Mouse (Mus musculus) spleen, adult 18-20 months (tissue): ENCODE measurements around the gene Pde7b.

Source experiments
- DNase-seq, 2 experiments: peaks; one replicate each; pipeline ENCODE4 v3.0.0; 2022; ENCODE audit warnings: mixed read lengths in 2 of 2

Pde7b gene

GRCm38 (mm10) chr10:20633085-20633415 lies 91.8 kb downstream of the Pde7b start:
- no peak for DNase-seq

- no peak for DNase-seq
Observed at GRCm38 (mm10) chr10:20632256-20633084, 92.4 kb downstream of the Pde7b start.

GRCm38 (mm10) chr10:20630122-20630521 lies 94.8 kb downstream of the Pde7b start:
- no peak for DNase-seq

DNA sequence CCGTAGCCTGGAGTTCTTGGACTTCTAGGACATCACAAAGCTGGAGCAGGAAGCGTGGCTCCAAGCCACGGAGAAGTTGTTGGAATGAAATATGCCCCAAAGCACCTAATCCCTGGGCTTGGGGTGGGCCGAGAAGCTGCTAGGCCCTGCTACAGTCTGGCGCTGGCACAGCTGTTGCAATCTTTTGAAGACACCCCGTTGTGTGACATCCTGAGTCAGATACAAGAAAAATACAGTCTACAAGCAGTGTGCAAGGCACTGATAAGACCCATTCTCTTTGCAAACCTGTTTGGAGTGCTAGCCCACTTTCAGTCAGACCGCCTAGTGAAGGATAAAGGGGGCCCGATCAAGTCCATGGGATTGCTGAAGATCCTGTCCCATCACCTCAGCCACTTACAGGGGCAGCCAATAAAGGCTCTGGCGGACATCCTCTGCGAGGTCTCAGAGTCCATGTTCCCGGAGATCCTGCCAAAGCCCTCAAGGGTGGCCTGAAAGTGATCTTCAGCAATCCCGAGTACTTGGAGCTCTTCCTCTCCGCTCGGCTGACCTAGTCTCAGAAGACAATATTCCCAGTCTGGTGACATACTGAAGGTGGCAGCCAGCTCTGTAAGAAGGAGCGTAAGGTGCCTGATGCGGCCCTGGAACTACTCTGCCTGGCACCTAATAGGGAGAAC lies 99.0 kb downstream of the Pde7b start:
- DNase-seq, result no peak

- no peak for DNase-seq
Observed at GRCm38 (mm10) chr10:20621661-20622454, 103.0 kb downstream of the Pde7b start.

DNA sequence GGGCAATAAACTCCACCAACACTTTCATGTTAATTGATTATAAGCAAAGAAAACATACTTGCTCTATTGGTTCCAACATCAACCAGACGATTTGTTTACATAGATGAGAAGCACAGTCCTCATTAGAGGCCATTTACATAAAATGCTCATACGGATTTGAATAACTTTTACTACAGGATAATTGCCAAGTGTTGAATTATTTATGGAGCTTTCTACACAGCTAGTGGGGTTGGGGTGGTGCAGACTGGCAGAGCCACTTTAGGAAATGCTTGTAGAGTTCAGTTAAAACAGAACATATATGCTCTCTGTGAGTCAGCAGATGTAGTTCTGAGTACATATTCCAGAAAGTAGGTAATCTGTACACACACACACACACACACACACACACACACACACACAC lies 118.9 kb downstream of the Pde7b start:
- DNase-seq, result no peak

- DNase-seq, result no peak
Observed at GRCm38 (mm10) chr10:20595107-20595810, 129.6 kb downstream of the Pde7b start.

GRCm38 (mm10) chr10:20594015-20594414 lies 130.9 kb downstream of the Pde7b start:
- no peak for DNase-seq

- DNase-seq, result no peak
Observed at GRCm38 (mm10) chr10:20590100-20590499, 134.8 kb downstream of the Pde7b start.

DNA sequence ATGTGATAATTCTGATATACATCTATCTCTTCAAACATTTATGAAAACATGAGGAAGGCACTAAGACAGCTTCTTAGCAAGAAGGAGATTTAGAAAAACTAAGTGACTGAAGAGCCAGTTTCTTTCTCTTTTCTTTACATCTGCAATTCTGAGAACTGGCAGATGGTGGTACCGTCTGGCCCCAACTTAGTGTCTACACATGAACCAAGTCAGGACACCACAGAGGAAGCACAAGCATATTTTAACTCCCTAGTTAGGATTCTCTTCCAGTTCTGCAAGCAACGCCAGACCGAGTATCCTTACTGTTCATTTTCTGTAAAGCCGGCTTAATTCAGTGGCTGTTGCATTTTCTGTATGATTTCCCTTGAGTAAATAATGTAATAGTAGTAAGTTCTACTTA lies 138.9 kb downstream of the Pde7b start:
- DNase-seq, result no peak

- no peak for DNase-seq
Observed at GRCm38 (mm10) chr10:20575002-20575401, 149.9 kb downstream of the Pde7b start.

- DNase-seq, result no peak
Observed at GRCm38 (mm10) chr10:20574414-20574813, 150.5 kb downstream of the Pde7b start.

DNA sequence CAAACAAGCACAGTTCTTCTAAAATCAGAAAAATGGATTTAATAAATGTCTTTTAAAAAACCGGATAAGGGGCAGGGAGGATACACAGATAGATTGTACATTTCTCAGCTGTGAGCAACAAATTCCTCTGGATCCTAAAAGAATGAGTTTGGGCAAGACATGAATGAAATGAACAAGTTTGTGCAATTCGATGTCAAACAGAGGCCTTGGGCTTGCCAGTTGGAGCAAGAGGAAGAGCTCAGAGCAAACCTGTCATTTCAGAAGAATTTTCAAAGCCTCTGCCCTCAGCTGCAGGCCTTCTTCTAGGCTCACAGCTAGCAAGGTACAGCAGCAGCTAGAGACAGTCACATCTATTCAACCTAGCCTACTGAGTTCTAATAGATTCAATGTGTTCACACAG lies 153.4 kb downstream of the Pde7b start:
- no peak for DNase-seq

DNA sequence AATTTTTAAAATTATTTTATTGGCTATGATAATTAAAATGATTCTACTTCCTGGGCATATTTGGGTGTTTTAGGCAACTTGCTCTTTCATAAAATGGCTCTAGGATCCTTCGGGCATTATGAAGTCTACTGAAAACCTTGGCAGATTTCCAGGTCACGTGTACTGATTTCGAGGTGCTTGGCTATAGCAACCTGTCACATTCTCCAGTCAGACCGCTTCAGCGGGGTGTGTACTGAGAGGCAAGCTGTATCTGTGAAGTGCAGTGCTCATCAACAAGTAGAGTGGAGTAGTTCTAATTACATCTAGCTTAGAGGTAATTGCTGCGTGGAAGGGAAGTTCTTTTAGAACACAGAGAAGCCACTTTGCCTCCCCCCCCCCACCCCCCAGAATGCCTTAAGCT lies 156.2 kb downstream of the Pde7b start:
- no peak for DNase-seq

DNA sequence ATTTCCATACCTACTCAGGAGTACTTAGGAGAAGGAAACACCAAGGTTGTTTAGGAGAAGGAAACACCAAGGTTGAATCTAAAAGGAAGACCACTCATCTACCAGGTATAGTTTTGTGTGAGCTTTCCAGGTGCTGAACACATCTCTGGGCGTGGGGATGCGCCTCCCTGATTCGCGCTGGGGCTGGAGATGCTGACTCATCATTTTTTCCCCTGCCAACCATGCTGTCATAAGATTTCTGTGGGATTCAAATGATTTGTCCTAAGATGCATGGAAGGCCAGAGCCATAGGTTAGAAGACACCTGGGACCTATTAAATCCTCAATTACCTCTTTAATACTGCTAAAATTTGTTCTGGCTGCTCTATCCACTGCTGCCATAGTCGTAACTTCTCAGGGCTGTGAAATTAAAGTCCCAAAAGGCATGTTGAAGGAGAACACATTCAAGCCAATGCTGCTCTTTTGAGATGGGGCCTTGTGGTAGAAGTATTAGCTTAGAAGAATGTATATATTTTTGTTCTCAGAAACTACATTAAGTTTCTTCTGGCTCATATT lies 157.1 kb downstream of the Pde7b start:
- DNase-seq, result no peak

DNA sequence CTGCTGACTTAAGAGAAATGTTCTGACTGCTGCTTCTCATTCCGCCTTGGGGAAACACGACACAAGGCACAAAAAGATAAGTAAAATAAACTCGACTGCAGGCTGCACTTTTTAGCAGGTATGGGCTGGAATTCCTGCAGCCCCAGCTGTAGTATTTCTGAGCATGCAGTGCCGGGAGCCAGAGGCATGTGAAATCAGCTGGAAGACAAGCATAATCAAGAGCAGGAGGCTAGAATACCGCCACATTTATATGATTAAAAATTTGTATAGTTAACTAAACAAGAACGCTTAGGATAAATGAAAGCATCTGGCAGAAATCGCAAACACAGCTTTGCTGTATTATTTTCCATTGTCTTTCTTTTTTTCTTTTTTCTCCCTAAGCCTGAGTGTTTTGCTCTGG lies 168.4 kb downstream of the Pde7b start:
- DNase-seq, result no peak

GRCm38 (mm10) chr10:20551341-20551740 lies 173.5 kb downstream of the Pde7b start:
- DNase-seq, result no peak

GRCm38 (mm10) chr10:20550771-20551170 lies 174.1 kb downstream of the Pde7b start:
- no peak for DNase-seq

DNA sequence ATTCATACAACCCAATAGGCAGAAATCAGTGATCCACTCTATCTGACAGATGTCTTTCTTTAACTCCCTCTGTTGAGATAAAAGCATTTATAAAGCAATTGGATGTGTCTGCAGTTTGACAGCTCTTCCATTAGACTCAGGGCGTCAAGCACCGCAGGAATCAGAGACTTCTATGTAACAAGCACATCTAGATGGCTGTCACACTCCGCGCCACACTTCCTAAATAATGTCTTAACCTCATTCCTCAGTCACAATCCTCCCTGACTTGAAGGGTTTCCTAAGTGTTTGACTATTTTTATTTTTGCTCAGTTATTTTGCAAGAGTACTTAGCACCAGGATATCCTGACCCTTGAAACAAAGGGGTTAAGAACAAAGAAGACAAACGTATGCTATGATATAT lies 174.7 kb downstream of the Pde7b start:
- DNase-seq, result no peak

DNA sequence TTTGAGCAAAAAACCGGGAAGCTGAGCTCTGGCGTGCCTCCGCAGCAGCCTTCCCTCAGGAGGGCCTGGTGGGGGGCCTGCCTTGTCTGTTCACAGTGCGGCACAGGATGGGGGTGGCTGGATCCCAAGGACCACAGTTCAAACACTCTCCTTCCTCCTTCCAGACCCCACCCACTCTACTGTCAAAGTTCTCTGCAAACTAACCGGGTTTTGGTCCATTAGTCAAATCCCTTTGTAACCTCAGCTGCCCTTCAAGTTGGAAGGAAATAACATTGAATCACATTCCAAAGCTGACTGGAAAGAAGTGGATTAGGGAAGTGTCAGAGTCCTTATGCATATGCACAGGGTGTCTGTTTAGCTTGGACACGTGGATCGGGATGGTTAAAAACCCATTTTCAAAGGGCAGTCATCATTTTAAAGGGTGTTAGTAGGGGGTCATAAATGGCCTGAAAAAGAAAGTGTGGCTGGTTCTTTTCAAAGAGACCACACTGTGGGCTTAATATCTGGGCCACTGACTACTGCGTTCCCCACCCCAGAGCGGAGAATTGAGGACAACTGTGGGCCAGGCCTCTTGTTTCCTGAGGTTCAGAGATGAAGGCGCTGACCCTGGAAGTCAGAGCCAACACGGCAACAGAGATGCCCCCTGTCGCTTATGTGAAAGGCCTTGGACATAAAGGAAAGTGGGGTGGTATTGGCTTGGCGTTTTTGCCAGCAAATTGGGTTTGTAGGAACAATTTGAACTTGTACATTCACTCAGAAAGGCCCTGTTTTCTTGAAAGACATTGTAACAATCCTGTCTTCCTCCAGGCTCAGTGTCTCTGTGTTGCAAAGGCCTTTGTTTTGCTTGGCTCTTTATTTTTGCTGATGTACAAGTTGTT lies 175.8 kb downstream of the Pde7b start:
- DNase-seq, result no peak

DNA sequence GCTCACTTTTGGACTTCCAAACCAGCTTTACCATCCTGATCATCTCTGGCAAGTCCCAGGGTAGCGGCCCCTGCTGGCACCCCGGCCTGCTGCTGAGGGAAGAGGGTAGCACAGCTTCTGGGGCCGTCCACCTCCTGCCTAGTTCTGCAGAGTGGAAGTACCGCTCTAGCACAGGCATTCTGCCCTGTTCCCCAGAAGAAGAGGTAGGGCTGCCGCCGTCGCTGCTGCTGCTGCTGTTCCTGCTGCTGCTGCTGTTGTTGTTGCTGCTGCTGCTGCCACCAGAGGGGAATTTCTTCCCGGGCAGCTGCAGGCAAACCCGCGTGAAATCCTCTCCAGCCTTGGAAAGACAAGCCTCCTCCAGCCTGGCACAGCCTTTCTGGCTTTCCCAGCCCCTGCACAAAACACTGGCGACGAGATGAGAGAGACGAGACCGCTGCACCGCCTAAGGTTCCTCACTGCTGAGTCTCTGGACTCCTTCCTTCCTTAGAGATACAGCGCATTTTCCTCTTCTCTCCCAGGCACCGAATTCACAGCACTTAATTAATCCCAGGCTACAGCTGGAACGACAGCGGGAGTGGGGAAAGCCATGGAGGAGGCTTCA lies 176.8 kb downstream of the Pde7b start:
- peak in 1 of 2 experiments; percentile 5 for DNase-seq
